Mouse (Mus musculus): ENCODE data around the gene Dock10. TPM values are rescaled to one million over a fixed set of nuclear protein-coding genes. Genes with fewer than 3 reads are reported as not detected.

Dock10 gene
- polyA plus RNA-seq, 1 experiment from 2014 or later: 4.2 TPM

- no peak for ATAC-seq (replicated peaks)
- Histone ChIP-seq H3K27me3 (replicated peaks) (no peaks in the 10 kb centered on the region), H3K4me2 (no peak overlapping the region), H3K9me3 (no peaks in the 10 kb centered on the region), H3K4me1 (no peaks in the 10 kb centered on the region), H3K27ac (no peak overlapping the region), H3K36me3 (replicated peaks) (no peaks in the 10 kb centered on the region), H3K4me3 (no peak overlapping the region), H3K9ac (no peak overlapping the region)
- WGBS: 80% methylated on average over 7 of the region's 7 CpGs
These were observed 87.9 kb downstream of the Dock10 start for GRCm38 (mm10) chr1:80670387-80670786.

GRCm38 (mm10) chr1:80665761-80666160 is 92.6 kb downstream of the Dock10 start:
- H3K9me3 ChIP-seq: no peaks in the 10 kb centered on the region
- no peak for ATAC-seq (replicated peaks)
- H3K27me3 ChIP-seq (replicated peaks): no peaks in the 10 kb centered on the region
- H3K4me3 ChIP-seq: no peak overlapping the region
- H3K4me1 ChIP-seq: no peaks in the 10 kb centered on the region
- no peak overlapping the region for H3K4me2 ChIP-seq
- H3K9ac ChIP-seq: no peak overlapping the region
- H3K36me3 ChIP-seq (replicated peaks): no peaks in the 10 kb centered on the region
- no peak overlapping the region for H3K27ac ChIP-seq

DNA sequence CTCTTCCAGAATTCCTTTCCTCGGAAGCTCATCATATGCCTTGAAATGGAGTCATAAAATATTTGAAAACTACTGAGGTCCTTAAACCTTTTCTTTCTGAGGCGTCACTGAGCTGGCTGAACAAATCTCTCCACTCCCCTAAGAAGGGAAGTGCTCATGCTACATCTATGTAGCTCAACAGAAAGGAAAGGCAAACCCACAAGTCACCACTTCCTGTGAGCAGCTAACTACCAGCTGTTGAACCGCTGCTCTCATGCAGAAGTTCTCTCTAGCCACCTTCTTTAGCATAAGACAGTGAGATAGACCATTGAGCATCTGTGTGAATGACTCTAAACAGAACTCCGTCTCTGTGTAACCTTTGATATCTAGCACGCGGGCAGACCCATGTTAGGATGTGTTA is 93.2 kb downstream of the Dock10 start:
- H3K27me3 ChIP-seq (replicated peaks): no peaks in the 10 kb centered on the region
- no peaks in the 10 kb centered on the region for H3K4me1 ChIP-seq
- no peak overlapping the region for H3K27ac ChIP-seq
- H3K9ac ChIP-seq: no peak overlapping the region
- 94% methylated on average over 6 of the region's 6 CpGs for WGBS
- H3K9me3 ChIP-seq: no peaks in the 10 kb centered on the region
- H3K4me3 ChIP-seq: no peak overlapping the region
- H3K4me2 ChIP-seq: no peak overlapping the region
- ATAC-seq (replicated peaks): no peak
- no peaks in the 10 kb centered on the region for H3K36me3 ChIP-seq (replicated peaks)

DNA sequence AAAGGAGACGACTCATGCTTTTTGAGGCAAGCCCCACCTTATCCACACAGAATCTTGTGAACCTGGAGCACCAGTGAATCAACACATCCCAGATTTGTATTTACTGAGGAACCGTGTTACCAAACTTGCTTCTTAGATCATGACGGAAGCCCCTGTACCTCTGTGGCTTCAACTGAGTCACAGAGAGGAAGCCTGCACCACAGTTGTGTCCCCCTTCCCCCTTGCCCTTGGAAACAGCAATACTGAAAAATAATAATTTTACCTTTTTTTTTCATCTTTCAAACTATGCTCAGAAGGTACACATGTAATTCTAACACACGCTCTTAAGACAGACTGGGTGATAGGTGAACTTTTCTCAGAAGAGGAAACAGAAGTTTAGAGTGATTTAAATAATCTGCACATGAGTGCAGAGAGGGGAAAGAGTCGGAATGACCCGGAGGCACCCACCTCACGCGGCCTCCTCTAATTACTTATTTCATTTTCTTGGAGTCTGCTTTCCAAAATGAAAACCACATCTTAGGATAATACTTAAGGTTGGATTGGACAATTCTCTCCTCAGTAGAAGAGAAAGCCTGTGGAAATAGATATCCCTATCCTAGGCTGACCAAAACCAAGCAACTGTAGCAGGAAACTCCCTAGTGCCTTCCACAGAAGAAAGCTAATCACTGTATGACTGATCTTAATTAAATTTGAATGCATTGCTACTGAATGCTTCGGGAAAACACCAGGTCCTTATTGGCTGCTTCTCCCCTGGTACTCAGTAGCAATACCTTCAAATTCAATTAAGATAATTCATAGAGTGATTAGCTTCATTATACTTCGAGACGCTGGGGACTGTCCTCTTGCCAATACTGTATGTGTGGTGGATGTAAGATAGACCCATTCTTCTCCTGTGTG is 96.6 kb downstream of the Dock10 start:
- H3K27me3 ChIP-seq (replicated peaks): no peaks in the 10 kb centered on the region
- WGBS: 79% methylated on average over 11 of the region's 11 CpGs
- H3K9ac ChIP-seq: no peak overlapping the region
- no peaks in the 10 kb centered on the region for H3K4me1 ChIP-seq
- no peak overlapping the region for H3K4me2 ChIP-seq
- no peak overlapping the region for H3K4me3 ChIP-seq
- 0 out of 2 replicates have a peak, but pooled peaks have one; percentile 39 for ATAC-seq (replicated peaks)
- no peaks in the 10 kb centered on the region for H3K36me3 ChIP-seq (replicated peaks)
- no peaks in the 10 kb centered on the region for H3K9me3 ChIP-seq
- no peak overlapping the region for H3K27ac ChIP-seq

DNA sequence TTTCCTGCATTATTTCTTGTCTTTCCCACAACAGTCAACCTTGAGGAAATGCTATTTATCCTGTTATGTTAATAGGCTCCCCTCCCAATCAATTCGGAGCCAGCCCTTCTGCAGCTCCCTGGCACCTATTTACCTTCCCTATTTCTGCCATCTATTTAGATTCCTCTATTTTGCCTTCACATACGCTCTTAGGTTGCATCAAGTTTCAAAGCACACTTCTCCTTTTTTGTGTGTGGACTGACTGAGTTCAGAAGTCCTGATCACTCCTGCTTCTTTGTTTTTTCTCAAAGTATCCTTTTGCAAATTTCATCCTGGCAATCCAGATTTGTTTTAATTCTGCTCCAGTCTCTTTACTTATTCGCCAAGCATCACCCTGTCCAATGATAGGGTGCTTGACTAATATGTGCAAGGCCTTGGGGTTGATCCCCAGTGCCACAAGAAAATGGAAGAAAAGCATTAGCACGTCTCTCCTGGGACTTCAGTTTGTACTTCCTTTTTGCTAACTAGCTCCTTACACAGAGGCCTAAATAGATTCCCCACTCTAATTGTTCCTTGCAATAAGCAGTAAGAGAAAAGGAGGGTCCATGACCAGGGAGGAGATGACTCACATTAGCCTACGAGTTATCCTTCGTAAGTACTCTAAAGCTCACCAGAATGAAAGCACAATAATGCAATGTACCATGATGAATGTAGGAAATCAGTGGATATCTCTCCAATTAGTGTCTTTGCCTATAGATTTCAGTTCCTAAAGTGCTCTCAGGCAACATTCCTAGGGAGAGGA is 98.7 kb downstream of the Dock10 start:
- no peaks in the 10 kb centered on the region for H3K36me3 ChIP-seq (replicated peaks)
- no peaks in the 10 kb centered on the region for H3K9me3 ChIP-seq
- H3K4me1 ChIP-seq: peaks cover 4% of the 10 kb centered on the region; the same call in 1 of the 2 replicates
- H3K4me2 ChIP-seq: no peak overlapping the region
- H3K4me3 ChIP-seq: no peak overlapping the region
- WGBS: 90% methylated on average over 6 of the region's 6 CpGs
- ATAC-seq (replicated peaks): no peak
- H3K9ac ChIP-seq: no peak overlapping the region
- no peak overlapping the region for H3K27ac ChIP-seq
- no peaks in the 10 kb centered on the region for H3K27me3 ChIP-seq (replicated peaks)

GRCm38 (mm10) chr1:80656389-80656788 is 101.9 kb downstream of the Dock10 start:
- Histone ChIP-seq H3K4me2 (no peak overlapping the region), H3K4me3 (no peak overlapping the region), H3K9ac (no peak overlapping the region), H3K9me3 (no peaks in the 10 kb centered on the region), H3K27ac (no peak overlapping the region), H3K4me1 (peaks cover 4% of the 10 kb centered on the region; the same call in 1 of the 2 replicates), H3K27me3 (replicated peaks) (no peaks in the 10 kb centered on the region), H3K36me3 (replicated peaks) (no peaks in the 10 kb centered on the region)
- 46% methylated on average over 2 of the region's 2 CpGs for whole genome bisulfite sequencing
- ATAC-seq (replicated peaks): 0 out of 2 replicates have a peak, but pooled peaks have one; percentile 39

GRCm38 (mm10) chr1:80655854-80656253 is 102.5 kb downstream of the Dock10 start:
- Histone ChIP-seq H3K9me3 (no peaks in the 10 kb centered on the region), H3K27me3 (replicated peaks) (no peaks in the 10 kb centered on the region), H3K4me3 (no peak overlapping the region), H3K4me1 (peaks cover 4% of the 10 kb centered on the region; the same call in 1 of the 2 replicates), H3K9ac (no peak overlapping the region), H3K4me2 (no peak overlapping the region), H3K36me3 (replicated peaks) (no peaks in the 10 kb centered on the region), H3K27ac (no peak overlapping the region)
- 77% methylated on average over 1 of the region's 1 CpGs for whole genome bisulfite sequencing
- ATAC-seq (replicated peaks): no peak

DNA sequence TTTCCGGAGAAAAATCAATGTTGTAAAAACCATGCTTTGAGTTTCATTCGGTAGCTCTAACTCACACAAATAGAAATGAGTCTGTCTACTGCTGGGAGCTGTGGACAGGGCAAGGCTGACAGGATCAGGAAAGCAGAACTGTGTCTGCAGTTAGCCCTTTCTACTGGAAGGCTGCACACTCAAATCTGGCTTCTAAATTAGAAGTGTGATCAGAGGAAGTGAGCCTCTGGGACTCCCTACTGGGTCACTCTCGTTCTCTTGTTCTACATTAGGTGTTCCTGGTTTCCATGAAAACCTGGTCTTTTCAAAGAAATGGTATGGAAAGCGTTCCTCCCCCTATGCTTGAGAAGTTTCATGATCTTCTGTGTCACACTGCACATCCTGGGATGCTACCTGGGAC is 103.1 kb downstream of the Dock10 start:
- H3K4me1 ChIP-seq: peaks cover 4% of the 10 kb centered on the region; the same call in 1 of the 2 replicates
- H3K9me3 ChIP-seq: no peaks in the 10 kb centered on the region
- H3K4me2 ChIP-seq: no peak overlapping the region
- H3K36me3 ChIP-seq (replicated peaks): no peaks in the 10 kb centered on the region
- no peak overlapping the region for H3K9ac ChIP-seq
- ATAC-seq (replicated peaks): no peak
- H3K27ac ChIP-seq: no peak overlapping the region
- no peaks in the 10 kb centered on the region for H3K27me3 ChIP-seq (replicated peaks)
- H3K4me3 ChIP-seq: no peak overlapping the region
- 81% methylated on average over 4 of the region's 4 CpGs for WGBS

DNA sequence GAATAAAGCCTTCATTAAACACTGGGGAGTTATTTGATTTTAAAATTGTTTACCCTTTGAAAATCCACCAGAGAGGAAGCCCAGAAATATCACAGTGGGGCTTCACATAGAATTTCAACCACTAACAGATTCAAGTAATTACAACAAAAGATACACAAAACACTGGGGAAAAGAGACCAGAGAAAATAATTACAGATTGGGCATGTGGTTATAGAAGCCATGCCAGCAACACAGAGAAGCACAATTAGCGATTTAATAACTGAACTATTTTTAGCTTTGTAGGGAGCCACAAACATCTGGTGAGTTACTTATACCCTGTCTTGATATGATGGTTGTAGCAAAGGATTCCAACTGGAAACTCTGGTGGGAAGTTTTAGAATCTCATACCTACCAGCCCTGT is 104.2 kb downstream of the Dock10 start:
- Histone ChIP-seq H3K9me3 (no peaks in the 10 kb centered on the region), H3K4me1 (peaks cover 4% of the 10 kb centered on the region; the same call in 1 of the 2 replicates), H3K36me3 (replicated peaks) (no peaks in the 10 kb centered on the region), H3K27ac (no peak overlapping the region), H3K27me3 (replicated peaks) (no peaks in the 10 kb centered on the region), H3K9ac (no peak overlapping the region), H3K4me3 (no peak overlapping the region), H3K4me2 (no peak overlapping the region)
- 83% methylated on average over 1 of the region's 1 CpGs for WGBS
- ATAC-seq (replicated peaks): no peak

DNA sequence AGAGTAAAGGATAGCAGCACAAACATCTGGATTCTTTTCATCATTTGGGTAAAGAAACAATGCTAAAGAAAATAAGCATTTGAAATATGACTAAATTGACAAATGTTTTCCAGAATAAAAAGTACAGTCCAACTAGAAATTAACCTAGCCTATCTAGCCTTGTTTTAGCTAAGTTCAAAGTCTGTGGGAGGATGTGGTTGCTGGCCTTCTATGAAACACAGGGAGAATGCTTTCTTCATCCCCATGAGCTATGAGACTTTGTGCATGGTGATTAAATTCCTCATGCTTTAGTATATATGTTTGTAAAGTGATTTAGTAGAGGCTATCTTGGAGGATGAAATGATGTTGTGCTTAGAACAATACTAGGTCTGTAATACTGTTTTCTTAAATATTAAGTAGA is 105.5 kb downstream of the Dock10 start:
- Histone ChIP-seq H3K4me1 (peaks cover 4% of the 10 kb centered on the region; the same call in 1 of the 2 replicates), H3K9ac (no peak overlapping the region), H3K9me3 (no peaks in the 10 kb centered on the region), H3K27me3 (replicated peaks) (no peaks in the 10 kb centered on the region), H3K4me2 (no peak overlapping the region), H3K27ac (no peak overlapping the region), H3K36me3 (replicated peaks) (no peaks in the 10 kb centered on the region), H3K4me3 (no peak overlapping the region)
- no peak for ATAC-seq (replicated peaks)

DNA sequence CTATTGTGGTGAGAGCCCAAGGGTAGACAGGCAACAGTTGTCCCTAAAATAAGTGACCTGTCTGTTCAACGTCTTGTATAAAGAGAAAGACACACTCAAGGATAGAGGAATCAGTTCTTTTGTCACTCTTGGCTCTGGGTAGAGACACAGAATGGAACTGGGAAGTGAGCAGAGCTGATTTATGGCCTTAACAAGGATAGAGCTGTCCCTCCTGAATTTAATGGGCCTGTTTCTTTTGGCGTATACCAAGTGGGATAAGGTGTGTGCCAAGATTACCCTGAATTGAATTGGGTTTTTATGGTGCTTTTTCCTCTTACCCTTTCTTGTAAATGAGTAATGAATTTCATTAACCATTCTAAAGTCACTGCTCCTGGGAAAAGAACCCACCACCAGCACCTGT is 106.2 kb downstream of the Dock10 start:
- Histone ChIP-seq H3K4me3 (no peak overlapping the region), H3K36me3 (replicated peaks) (no peaks in the 10 kb centered on the region), H3K9ac (no peak overlapping the region), H3K4me2 (no peak overlapping the region), H3K9me3 (no peaks in the 10 kb centered on the region), H3K27ac (no peak overlapping the region), H3K4me1 (peaks cover 4% of the 10 kb centered on the region; the same call in 1 of the 2 replicates), H3K27me3 (replicated peaks) (no peaks in the 10 kb centered on the region)
- 81% methylated on average over 2 of the region's 2 CpGs for WGBS
- ATAC-seq (replicated peaks): no peak

DNA sequence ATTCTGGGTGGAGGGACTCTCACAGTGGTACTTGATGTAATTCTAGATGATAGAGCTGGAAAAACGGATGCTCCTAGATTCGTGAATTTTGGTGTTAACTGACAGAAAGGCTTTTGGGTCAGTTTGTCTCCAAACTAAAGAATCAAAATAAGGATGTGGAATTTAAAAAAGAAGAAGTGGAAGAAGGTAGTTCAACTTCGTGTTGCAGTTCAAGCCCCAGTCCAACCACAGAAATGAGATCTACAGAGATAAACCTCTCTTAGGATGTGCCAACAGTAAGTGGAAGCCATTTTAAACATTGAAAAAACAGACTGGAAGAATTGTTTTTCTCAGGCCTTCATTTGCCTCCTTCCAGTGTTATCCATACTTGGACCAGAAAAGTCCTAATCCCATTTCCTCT is 111.7 kb downstream of the Dock10 start:
- Histone ChIP-seq H3K4me1 (no peaks in the 10 kb centered on the region), H3K36me3 (replicated peaks) (no peaks in the 10 kb centered on the region), H3K4me3 (no peak overlapping the region), H3K27ac (no peak overlapping the region), H3K27me3 (replicated peaks) (no peaks in the 10 kb centered on the region), H3K4me2 (no peak overlapping the region), H3K9ac (no peak overlapping the region), H3K9me3 (no peaks in the 10 kb centered on the region)
- 85% methylated on average over 3 of the region's 3 CpGs for WGBS
- no peak for ATAC-seq (replicated peaks)

All from midbrain, embryonic 15.5 days (tissue).